Mouse (Mus musculus) ovary, adult 2 months (tissue): ENCODE results near the gene Lamp3. TPM values are rescaled to one million over a fixed set of nuclear protein-coding genes. Genes with fewer than 3 reads are reported as not detected.

Experiments used
- polyA plus RNA-seq: library from polyadenylated mRNA; depleted of rRNA; stranded (reverse); fragments of >200 nt; gene quantifications from 2 replicates; pipeline ENCODE4 v1.2.3, GENCODE M21; 2012; rRNA removed

Lamp3 gene
- polyA plus RNA-seq = not detected in 2 replicates

GRCm38 (mm10) chr16:19706216-19706615, at the start of gene Lamp3:
TSS of gene Lamp3 (minus strand) at chr16:19706375.

DNA sequence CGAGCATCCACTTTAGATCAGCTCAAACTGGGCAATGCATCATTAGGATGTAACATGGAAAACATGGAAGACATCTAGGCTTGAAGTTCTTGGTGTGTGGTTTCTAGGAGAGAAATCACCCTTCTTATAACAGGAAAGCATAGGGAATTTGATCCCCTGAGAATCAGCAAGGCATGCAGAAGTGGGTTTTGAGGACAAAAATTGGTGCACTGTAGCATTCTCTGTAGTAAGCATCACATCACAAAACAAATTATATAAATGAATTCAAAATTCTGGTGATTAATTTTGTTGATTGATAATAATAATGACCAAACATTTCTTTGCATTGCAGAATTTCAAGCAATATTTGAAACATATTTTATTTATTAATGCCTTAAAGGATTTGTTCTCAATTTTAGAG, 76.4 kb downstream of the Lamp3 start, which contains the start of gene Olfr171:
TSS of gene Olfr171 (minus strand) at position 101 of the 400 bp plus-strand sequence.

GRCm38 (mm10) chr16:19611782-19612181, 94.4 kb downstream of the Lamp3 start, which contains the start of gene Olfr170:
TSS of gene Olfr170 (minus strand) at chr16:19611882.

Other genes starting within 250 kb of the Lamp3 start
- not detected in 2 replicates for gene Olfr166, start 222.7 kb downstream of the Lamp3 start, polyA plus RNA-seq
- not detected in 2 replicates for gene Olfr167, start 184.1 kb downstream of the Lamp3 start, polyA plus RNA-seq
- gene Olfr168, start 170.8 kb downstream of the Lamp3 start, polyA plus RNA-seq = not detected in 2 replicates
- gene Olfr169, start 134.6 kb downstream of the Lamp3 start, polyA plus RNA-seq = not detected in 2 replicates
- gene Olfr170, start 94.5 kb downstream of the Lamp3 start, polyA plus RNA-seq = not detected in 2 replicates
- gene Olfr171, start 76.5 kb downstream of the Lamp3 start, polyA plus RNA-seq = not detected in 2 replicates
- gene B3gnt5, start 53.8 kb upstream of the Lamp3 start, polyA plus RNA-seq = 0.20 and 0.31 TPM in 2 replicates